Mouse (Mus musculus) intestine, embryonic 15.5 days (tissue): ENCODE results near the gene Aarsd1. TPM values are rescaled to one million over a fixed set of nuclear protein-coding genes. Genes with fewer than 3 reads are reported as not detected.
"Not testable (repeated sequence)": the region's sequence is repeated elsewhere in the genome, so short reads cannot be mapped to it uniquely, and the experiment has no call there.

Experiments used
- ATAC-seq: fragments of 200-750 bp; cut with Nextera tagmentation; 2 replicates; pipeline ENCODE4 v1.8.0; 2017; ENCODE audit warnings: moderate TSS enrichment, moderate library complexity
- H3K27ac ChIP-seq: fragments of 300-500 bp; sonication (generic); 2 replicates; pipeline ENCODE4 v1.5.1; 2015; ENCODE audit warnings: mild to moderate bottlenecking, inconsistent platforms
- H3K27me3 ChIP-seq: fragments of 300-500 bp; sonication (generic); replicated peaks from 2 replicates; pipeline ENCODE4 v1.6.1; 2015; ENCODE audit warnings: inconsistent platforms
- H3K36me3 ChIP-seq: fragments of 300-500 bp; sonication (generic); 2 replicates; pipeline ENCODE4 v1.6.1; 2015; ENCODE audit warnings: inconsistent platforms
- H3K4me1 ChIP-seq: fragments of 300-500 bp; sonication (generic); replicated peaks from 2 replicates; pipeline ENCODE4 v1.6.1; 2015; ENCODE audit warnings: inconsistent platforms
- H3K4me2 ChIP-seq: fragments of 300-500 bp; sonication (generic); replicated peaks from 2 replicates; pipeline ENCODE4 v1.6.1; 2015; ENCODE audit warnings: mild to moderate bottlenecking, inconsistent platforms
- H3K4me3 ChIP-seq: fragments of 300-500 bp; sonication (generic); replicated peaks from 2 replicates; pipeline ENCODE4 v1.5.1; 2015; ENCODE audit warnings: inconsistent platforms
- H3K9ac ChIP-seq: fragments of 300-500 bp; sonication (generic); 2 replicates; pipeline ENCODE4 v1.6.1; 2015; ENCODE audit warnings: inconsistent platforms
- H3K9me3 ChIP-seq: fragments of 300-500 bp; sonication (generic); 2 replicates; pipeline ENCODE4 v1.6.1; 2016; ENCODE audit warnings: inconsistent platforms
- WGBS: fragments of 180-500 bp; shearing (Covaris S2); methylation state at CpG from one replicate; pipeline ENCODE4 v1.1.7; 2015; 5-methylcytosine and 5-hydroxymethylcytosine counted together
- polyA plus RNA-seq: library from polyadenylated mRNA; unstranded; fragments of >200 nt; fragmentation: Nextera tagmentation; extraction: Ambion mirVana; gene quantifications from 2 replicates; pipeline ENCODE4 v1.2.1, GENCODE M21; 2015

The Aarsd1 gene
- polyA plus RNA-seq, 1 experiment from 2014 or later, result 60.1 TPM

DNA sequence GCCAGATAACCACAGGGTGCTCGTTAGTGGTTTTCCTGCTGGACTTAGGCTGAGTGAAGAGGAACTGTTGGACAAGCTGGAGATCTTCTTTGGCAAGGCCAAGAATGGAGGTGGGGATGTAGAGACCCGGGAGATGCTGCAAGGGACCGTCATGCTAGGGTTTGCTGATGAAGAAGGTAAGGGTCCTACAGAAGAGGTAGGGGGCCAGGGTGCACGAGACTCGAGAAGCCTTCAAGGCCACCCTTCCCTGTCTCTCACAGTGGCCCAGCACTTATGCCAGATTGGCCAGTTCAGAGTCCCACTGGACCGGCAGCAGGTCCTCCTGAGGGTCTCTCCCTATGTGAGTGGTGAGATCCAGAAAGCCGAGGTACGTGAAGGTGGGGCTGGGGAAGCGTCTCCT, 40.2 kb upstream of the Aarsd1 start:
- H3K36me3 ChIP-seq, result peaks cover 8% of the 10 kb centered on the region; the same call in 1 of the 2 replicates
- WGBS, result 92% methylated on average over 9 of the region's 9 CpGs
- H3K27ac ChIP-seq, result no peak overlapping the region
- no peaks in the 10 kb centered on the region for H3K9me3 ChIP-seq
- no peak overlapping the region for H3K4me2 ChIP-seq
- peaks cover 16% of the 10 kb centered on the region for H3K4me1 ChIP-seq
- no peak overlapping the region for H3K4me3 ChIP-seq
- H3K27me3 ChIP-seq, result no peaks in the 10 kb centered on the region
- no peak overlapping the region for H3K9ac ChIP-seq
- ATAC-seq, result no peak

DNA sequence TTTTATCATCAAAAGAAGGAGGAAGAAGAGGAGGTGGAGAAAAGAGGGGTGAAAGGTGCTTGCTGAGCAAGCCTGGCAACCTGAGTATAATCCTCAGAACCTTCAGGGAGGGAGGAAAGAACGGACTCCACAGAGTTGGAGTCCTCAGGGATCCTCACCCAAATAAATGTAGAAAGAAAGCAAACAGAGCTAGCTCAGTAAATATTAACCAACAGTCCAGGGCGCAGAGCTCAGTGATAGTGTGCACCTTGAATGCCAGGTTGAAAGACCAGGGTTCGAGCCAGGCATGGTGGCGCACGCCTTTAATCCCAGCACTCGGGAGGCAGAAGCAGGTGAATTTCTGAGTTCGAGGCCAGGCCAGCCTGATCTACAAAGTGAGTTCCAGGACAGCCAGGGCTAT, 38.2 kb upstream of the Aarsd1 start:
- no peak for ATAC-seq
- Histone ChIP-seq H3K27me3 (no peaks in the 10 kb centered on the region), H3K4me2 (no peak overlapping the region), H3K36me3 (peaks cover 3% of the 10 kb centered on the region; the same call in 1 of the 2 replicates), H3K27ac (no peak overlapping the region), H3K9ac (no peak overlapping the region), H3K4me3 (no peak overlapping the region), H3K4me1 (peaks cover 8% of the 10 kb centered on the region), H3K9me3 (no peaks in the 10 kb centered on the region)
- 67% methylated on average over 7 of the region's 7 CpGs for WGBS

- no peak overlapping the region for H3K4me2 ChIP-seq
- H3K9ac ChIP-seq, result no peak overlapping the region
- H3K9me3 ChIP-seq, result no peaks in the 10 kb centered on the region
- no peak overlapping the region for H3K4me3 ChIP-seq
- no peaks in the 10 kb centered on the region; the same call in 1 of the 2 replicates for H3K36me3 ChIP-seq
- H3K27ac ChIP-seq, result no peak overlapping the region
- ATAC-seq, result no peak
- peaks cover 8% of the 10 kb centered on the region for H3K4me1 ChIP-seq
- 76% methylated on average over 6 of the region's 6 CpGs for WGBS
- no peaks in the 10 kb centered on the region for H3K27me3 ChIP-seq
Measured at GRCm38 (mm10) chr11:101454702-101455101, 37.3 kb upstream of the Aarsd1 start.

DNA sequence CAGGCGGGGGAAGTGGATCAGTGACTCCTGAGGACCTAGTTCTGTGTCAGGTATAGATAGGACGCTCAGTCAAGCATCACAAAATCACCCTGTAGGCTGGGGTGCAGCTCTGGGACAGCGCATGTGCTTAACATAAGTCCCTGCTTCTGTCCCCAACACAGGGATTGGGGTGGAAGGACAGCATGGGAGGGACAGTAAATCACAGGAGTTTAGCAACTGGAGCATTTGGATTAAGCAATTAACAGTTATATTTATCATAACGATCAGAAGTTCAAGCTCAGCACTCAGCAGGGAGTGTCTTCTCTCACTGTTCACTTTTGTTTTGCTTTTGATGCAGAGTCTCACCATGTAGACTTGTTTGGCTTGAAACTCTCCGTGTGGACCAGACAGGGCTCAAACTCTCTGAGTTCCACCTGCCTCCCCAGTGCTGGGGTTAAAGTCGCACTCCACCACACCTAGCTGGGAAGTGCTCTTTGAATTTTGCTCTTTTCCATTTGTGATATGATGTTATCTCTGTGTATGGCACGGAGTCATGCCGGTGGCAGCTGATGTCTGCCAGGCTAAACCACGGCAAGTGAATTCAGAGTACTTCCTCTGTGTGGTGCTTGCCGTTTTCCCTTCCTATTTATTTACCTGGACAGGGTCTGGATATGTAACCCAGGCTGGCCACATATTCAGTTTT, 34.8 kb upstream of the Aarsd1 start:
- WGBS, result 64% methylated on average over 10 of the region's 10 CpGs
- Histone ChIP-seq H3K36me3 (no peaks in the 10 kb centered on the region; the same call in 1 of the 2 replicates), H3K27ac (0 out of 2 replicates have a peak overlapping the region, but pooled peaks have one; percentile 3), H3K4me3 (no peak overlapping the region), H3K9me3 (no peaks in the 10 kb centered on the region), H3K27me3 (no peaks in the 10 kb centered on the region), H3K9ac (no peak overlapping the region), H3K4me1 (no peaks in the 10 kb centered on the region; the same call in 1 of the 2 replicates), H3K4me2 (0 out of 2 replicates have a peak overlapping the region, but pooled peaks have one; percentile 0)
- peak; percentile 39 for ATAC-seq

DNA sequence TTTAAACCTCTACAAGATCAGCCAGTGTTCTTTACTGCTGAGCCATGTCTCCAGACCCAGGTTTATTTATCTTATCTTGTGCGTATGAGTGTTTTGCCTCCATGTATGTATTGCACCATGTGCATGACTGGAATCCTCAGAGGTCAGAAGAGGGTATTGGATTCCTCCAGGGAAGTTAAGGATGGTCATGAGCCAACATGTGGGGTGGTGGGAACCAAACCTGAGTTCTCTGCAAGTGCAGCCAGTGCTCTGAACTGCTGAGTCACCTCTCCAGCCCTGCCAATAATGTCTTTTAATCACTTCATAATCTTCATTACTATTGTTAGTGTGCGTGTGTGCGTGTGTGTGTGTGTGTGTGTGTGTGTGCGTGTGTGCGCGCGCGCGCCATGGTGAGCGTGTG, 34.1 kb upstream of the Aarsd1 start:
- no peak for ATAC-seq
- WGBS, result 84% methylated on average over 10 of the region's 10 CpGs
- no peaks in the 10 kb centered on the region for H3K9me3 ChIP-seq

DNA sequence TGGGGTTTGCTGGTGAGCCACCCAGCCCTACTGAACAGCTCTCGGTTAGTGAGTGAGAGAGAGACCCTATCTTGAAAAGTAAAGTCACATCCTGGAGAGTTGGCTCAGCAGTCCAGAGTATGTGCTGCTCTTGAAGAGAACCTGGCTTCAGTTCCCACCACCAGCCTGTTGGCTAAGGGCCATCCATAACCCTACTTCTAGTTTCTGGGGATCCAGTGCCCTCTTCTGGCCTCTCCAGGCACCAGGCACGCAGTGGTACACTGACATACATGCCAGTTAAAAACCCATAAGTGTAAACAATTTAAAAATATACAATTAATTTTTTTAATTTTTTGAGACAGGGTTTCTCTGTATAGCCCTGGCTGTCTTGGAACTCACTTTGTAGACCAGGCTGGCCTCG, 33.0 kb upstream of the Aarsd1 start:
- Histone ChIP-seq H3K36me3 (0 out of 2 replicates have a peak, but pooled peaks cover 3% of the 10 kb centered on the region), H3K27ac (no peak overlapping the region), H3K9me3 (no peaks in the 10 kb centered on the region), H3K27me3 (no peaks in the 10 kb centered on the region), H3K4me1 (no peaks in the 10 kb centered on the region; the same call in 1 of the 2 replicates), H3K4me2 (no peak overlapping the region), H3K4me3 (no peak overlapping the region), H3K9ac (no peak overlapping the region)
- 75% methylated on average over 3 of the region's 3 CpGs for WGBS
- no peak for ATAC-seq

More for the DNA sequence above, 34.1 kb upstream of the Aarsd1 start:
- no peak overlapping the region for H3K9ac ChIP-seq
- no peaks in the 10 kb centered on the region for H3K27me3 ChIP-seq
- no peaks in the 10 kb centered on the region for H3K36me3 ChIP-seq
- no peak overlapping the region for H3K4me3 ChIP-seq
- H3K4me1 ChIP-seq, result no peaks in the 10 kb centered on the region; the same call in 1 of the 2 replicates
- H3K4me2 ChIP-seq, result no peak overlapping the region
- H3K27ac ChIP-seq, result 0 out of 2 replicates have a peak overlapping the region, but pooled peaks have one; percentile 3

DNA sequence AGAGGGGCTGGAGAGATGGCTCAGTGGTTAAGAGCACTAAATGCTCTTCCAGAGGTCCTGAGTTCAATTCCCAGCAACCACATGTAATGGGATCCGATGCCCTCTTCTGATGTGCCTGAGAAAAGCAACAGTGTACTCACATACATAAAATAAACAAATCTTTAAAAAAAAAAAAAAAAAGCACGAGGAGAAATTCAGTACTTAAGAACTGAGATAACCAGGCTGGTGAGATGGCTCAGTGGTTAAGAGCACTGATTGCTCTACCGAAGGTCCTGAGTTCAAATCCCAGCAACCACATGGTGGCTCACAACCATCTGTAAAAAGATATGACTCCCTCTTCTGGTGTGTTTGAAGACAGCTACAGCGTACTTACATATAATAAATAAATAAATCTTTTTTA, 32.2 kb upstream of the Aarsd1 start:
- not testable (repeated sequence) for H3K9ac ChIP-seq, H3K9me3 ChIP-seq, H3K4me3 ChIP-seq, H3K27me3 ChIP-seq, H3K27ac ChIP-seq, H3K36me3 ChIP-seq, H3K4me1 ChIP-seq, H3K4me2 ChIP-seq, ATAC-seq
- WGBS, result 75% methylated on average over 4 of the region's 4 CpGs

DNA sequence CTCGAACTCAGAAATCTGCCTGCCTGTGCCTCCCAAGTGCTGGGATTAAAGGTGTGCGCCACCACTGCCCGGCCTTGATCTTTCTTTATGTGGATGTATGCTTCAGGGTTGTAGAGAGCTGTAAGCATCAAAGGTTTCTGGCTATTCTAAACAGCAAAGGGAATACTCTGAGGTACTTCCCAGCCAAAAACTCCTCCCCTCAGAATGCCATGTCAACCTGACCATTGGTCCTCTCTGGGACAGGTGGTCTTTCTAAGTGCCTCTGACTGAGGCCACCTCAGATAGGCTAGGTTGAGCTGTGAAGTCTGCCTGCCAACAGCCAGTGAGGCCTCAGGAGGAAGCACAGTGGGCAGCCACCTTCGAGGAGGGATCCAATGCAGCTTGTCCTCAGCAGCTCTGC, 31.5 kb upstream of the Aarsd1 start:
- Histone ChIP-seq H3K4me3 (peak overlapping the region; percentile 54), H3K4me2 (peak overlapping the region; percentile 69), H3K36me3 (peaks cover 15% of the 10 kb centered on the region), H3K9ac (peak overlapping the region; percentile 56), H3K4me1 (peaks cover 2% of the 10 kb centered on the region), H3K27me3 (no peaks in the 10 kb centered on the region), H3K9me3 (no peaks in the 10 kb centered on the region), H3K27ac (peak overlapping the region; percentile 68; the same call in 1 of the 2 replicates)
- WGBS, result 72% methylated on average over 4 of the region's 4 CpGs
- ATAC-seq, result no peak

GRCm38 (mm10) chr11:101448274-101448746, 30.9 kb upstream of the Aarsd1 start, which contains the start of gene Ifi35:
Gene Ifi35, plus strand, starts transcription at chr11:101448407.
- Histone ChIP-seq H3K27me3 (no peaks in the 10 kb centered on the region), H3K4me1 (peaks cover 7% of the 10 kb centered on the region), H3K4me3 (peak within 1 kb of the TSS; percentile 54), H3K4me2 (peak within 1 kb of the TSS; percentile 69), H3K9me3 (no peaks in the 10 kb centered on the region), H3K9ac (peak within 1 kb of the TSS; percentile 56), H3K36me3 (peaks cover 19% of the 10 kb centered on the region), H3K27ac (peak within 1 kb of the TSS; percentile 68)
- WGBS, result 16% methylated on average over 10 of the region's 10 CpGs
- peak; percentile 90 for ATAC-seq

DNA sequence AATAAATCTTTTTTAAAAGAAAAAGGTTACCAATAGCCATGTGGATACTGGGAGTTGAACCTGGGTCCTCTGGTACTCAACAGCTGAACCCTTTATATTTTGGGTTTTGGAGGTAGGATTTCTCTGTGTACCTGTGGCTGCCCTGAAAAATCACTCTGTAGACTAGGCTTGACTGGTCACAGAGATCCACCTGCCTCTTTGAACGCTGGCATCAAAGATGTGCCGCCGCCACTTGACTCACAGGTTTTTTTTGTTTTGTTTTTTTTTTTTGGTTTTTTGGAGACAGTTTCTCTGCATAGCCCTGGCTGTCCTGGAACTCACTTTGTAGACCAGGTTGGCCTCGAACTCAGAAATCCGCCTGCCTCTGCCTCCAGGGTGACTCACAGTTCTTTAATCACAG, 30.4 kb upstream of the Aarsd1 start:
- H3K4me2 ChIP-seq, result peak overlapping the region; percentile 69
- H3K4me1 ChIP-seq, result peaks cover 12% of the 10 kb centered on the region
- H3K36me3 ChIP-seq, result peaks cover 19% of the 10 kb centered on the region
- H3K9ac ChIP-seq, result peak overlapping the region; percentile 56; the same call in 1 of the 2 replicates
- peak overlapping the region; percentile 68 for H3K27ac ChIP-seq
- peak overlapping the region; percentile 54; the same call in 1 of the 2 replicates for H3K4me3 ChIP-seq
- WGBS, result 80% methylated on average over 5 of the region's 5 CpGs
- H3K27me3 ChIP-seq, result no peaks in the 10 kb centered on the region
- no peak for ATAC-seq
- H3K9me3 ChIP-seq, result no peaks in the 10 kb centered on the region

- H3K27me3 ChIP-seq, H3K9ac ChIP-seq, H3K4me3 ChIP-seq, H3K4me2 ChIP-seq, ATAC-seq, H3K27ac ChIP-seq, H3K9me3 ChIP-seq: not testable (repeated sequence)
- WGBS, result 90% methylated on average over 8 of the region's 8 CpGs
- Histone ChIP-seq H3K4me1 (peaks cover 12% of the 10 kb centered on the region), H3K36me3 (peaks cover 19% of the 10 kb centered on the region)
Measured at GRCm38 (mm10) chr11:101446860-101447259, 29.4 kb upstream of the Aarsd1 start.

DNA sequence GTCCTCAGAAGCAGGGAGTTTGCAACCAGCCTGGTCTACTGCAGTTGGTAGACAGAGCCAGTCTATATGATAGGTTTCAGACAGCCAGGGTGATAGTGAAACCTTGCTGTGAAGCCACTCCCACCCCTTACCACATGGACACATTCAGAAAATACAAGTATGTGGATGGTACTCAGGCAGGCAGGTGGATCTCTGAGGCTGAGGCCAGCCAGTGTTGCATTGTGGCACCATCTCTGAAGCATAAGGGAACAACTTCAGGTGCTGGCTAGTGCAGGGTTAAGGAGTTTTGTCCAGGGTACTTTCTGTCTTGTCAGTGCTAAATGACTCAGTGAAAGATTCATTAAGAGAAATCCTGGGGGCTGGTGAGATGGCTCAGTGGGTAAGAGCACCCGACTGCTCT, 28.9 kb upstream of the Aarsd1 start:
- 81% methylated on average over 1 of the region's 1 CpGs for WGBS
- H3K9ac ChIP-seq, result no peak overlapping the region
- H3K27me3 ChIP-seq, result no peaks in the 10 kb centered on the region
- peaks cover 12% of the 10 kb centered on the region for H3K4me1 ChIP-seq
- no peak for ATAC-seq
- no peak overlapping the region for H3K4me2 ChIP-seq
- H3K4me3 ChIP-seq, result no peak overlapping the region
- no peak overlapping the region for H3K27ac ChIP-seq
- peaks cover 19% of the 10 kb centered on the region for H3K36me3 ChIP-seq
- no peaks in the 10 kb centered on the region for H3K9me3 ChIP-seq
